Mouse (Mus musculus) testis, adult 2 months (tissue): Measurements from ENCODE around the gene Arid1b.

ENCODE experiments used
- CTCF ChIP-seq: fragments of 200-500 bp; IDR thresholded peaks from 2 replicates; pipeline ENCODE4 v1.5.1; 2012; ENCODE audit warnings: low read depth, mild to moderate bottlenecking, inconsistent platforms, low read length, moderate library complexity; ENCODE audit not compliant: control insufficient read depth, insufficient read depth, insufficient replicate concordance
- POLR2A ChIP-seq: fragments of 200-500 bp; IDR thresholded peaks from 2 replicates; pipeline ENCODE4 v1.6.1; 2012; ENCODE audit warnings: low read depth, mild to moderate bottlenecking, inconsistent platforms, low read length, moderate library complexity; ENCODE audit not compliant: control insufficient read depth

DNA sequence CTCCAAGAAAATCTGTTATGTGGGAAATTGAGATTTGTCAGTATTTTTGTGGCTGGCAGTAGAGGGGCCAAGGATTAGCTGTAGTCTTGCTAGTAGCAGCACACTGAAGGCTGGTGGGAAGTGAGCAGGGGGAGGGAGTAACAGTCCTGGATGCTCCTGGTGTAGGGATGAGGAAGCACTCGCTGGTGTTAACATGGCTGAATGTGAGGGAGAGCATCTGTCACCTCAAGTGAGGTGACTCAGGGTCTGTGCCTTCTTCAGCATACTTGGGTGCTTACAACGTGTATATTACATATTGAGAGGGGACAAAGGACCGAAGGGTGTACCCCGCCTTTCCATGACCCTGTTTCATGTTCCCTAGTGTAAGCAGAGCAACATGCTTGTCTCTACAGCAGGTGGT, 170.7 kb downstream of the Arid1b start:
- TF ChIP-seq POLR2A (no peak), CTCF (no peak)
